Mouse (Mus musculus): Measurements from ENCODE around the gene Dad1.

DNA sequence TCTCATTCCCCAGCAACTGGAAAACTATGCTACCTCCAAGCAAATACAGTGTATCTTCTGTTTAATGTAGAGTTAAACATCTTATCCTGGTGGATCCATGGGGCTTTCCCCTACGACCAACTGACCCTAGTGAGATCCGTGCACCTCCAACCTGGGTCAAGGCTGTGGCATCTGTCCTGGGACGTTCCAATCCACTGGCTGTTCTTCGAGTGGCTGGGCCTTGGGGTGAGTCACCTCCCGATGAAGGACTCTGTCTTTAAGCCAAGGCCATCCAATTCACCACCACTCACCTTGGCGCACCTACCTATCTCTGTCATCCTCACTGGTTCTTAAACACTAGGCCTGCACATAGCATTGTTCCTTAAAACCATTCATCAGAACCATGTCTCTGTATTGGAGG lies 9.2 kb upstream of the Dad1 start:
- TF ChIP-seq POLR2A (IDR thresholded peaks at IDR 0.05; ENCODE audit: insufficient read length, low read depth) (no peak), USF1 (IDR thresholded peaks at IDR 0.05; ENCODE audit: low read depth) (no peak), TCF12 (IDR thresholded peaks at IDR 0.05; ENCODE audit: insufficient read depth, poor library complexity, severe bottlenecking) (no peak), E2F4 (IDR thresholded peaks at IDR 0.05; ENCODE audit: insufficient read depth) (no peak), TCF3 (IDR thresholded peaks at IDR 0.05; ENCODE audit: insufficient read length, low read depth) (no peak), MAX (IDR thresholded peaks at IDR 0.05; ENCODE audit: low read depth) (no peak), POLR2AphosphoS2 (IDR thresholded peaks at IDR 0.05; ENCODE audit: insufficient read length, low read depth) (no peak), MYOD1 (IDR thresholded peaks at IDR 0.05; ENCODE audit: control insufficient read depth in 1 of 3, insufficient read length in 2 of 3, low read depth in 2 of 3) (no peak), REST (IDR thresholded peaks at IDR 0.05; ENCODE audit: insufficient read depth, insufficient read length) (no peak)
